Mouse (Mus musculus) cerebral cortex, adult 2 months (tissue): ENCODE results near the gene Smyd3.

Source experiments
- WGBS: fragments of 180-500 bp; shearing (Covaris S2); methylation state at CpG from one replicate; pipeline ENCODE4 v1.1.7; 2018; 5-methylcytosine and 5-hydroxymethylcytosine counted together

Smyd3 gene

GRCm38 (mm10) chr1:179384296-179384695, 133.5 kb downstream of the Smyd3 start:
- WGBS: 69% methylated on average over 2 of the region's 2 CpGs

- WGBS: 53% methylated on average over 4 of the region's 4 CpGs
Observed at GRCm38 (mm10) chr1:179378102-179378501, 139.7 kb downstream of the Smyd3 start.

GRCm38 (mm10) chr1:179374987-179375386, 142.9 kb downstream of the Smyd3 start:
- WGBS: 88% methylated on average over 4 of the region's 4 CpGs

GRCm38 (mm10) chr1:179373911-179374310, 143.9 kb downstream of the Smyd3 start:
- WGBS: 66% methylated on average over 11 of the region's 11 CpGs

- 56% methylated on average over 3 of the region's 3 CpGs for WGBS
Observed at GRCm38 (mm10) chr1:179371191-179371590, 146.7 kb downstream of the Smyd3 start.

- WGBS: 98% methylated on average over 3 of the region's 3 CpGs
Observed at GRCm38 (mm10) chr1:179368426-179369010, 149.3 kb downstream of the Smyd3 start.

- WGBS: 74% methylated on average over 8 of the region's 8 CpGs
Observed at GRCm38 (mm10) chr1:179361481-179362466, 156.1 kb downstream of the Smyd3 start.

GRCm38 (mm10) chr1:179357111-179357510, 160.7 kb downstream of the Smyd3 start:
- WGBS: 94% methylated on average over 2 of the region's 2 CpGs

GRCm38 (mm10) chr1:179354250-179354649, 163.6 kb downstream of the Smyd3 start:
- WGBS: 84% methylated on average over 6 of the region's 6 CpGs

- 62% methylated on average over 2 of the region's 2 CpGs for WGBS
Observed at GRCm38 (mm10) chr1:179345318-179345925, 172.4 kb downstream of the Smyd3 start.

- 95% methylated on average over 17 of the region's 17 CpGs for WGBS
Observed at GRCm38 (mm10) chr1:179343426-179343825, 174.4 kb downstream of the Smyd3 start.

GRCm38 (mm10) chr1:179341589-179341988, 176.3 kb downstream of the Smyd3 start:
- WGBS: 90% methylated on average over 1 of the region's 1 CpGs

GRCm38 (mm10) chr1:179339066-179339465, 178.8 kb downstream of the Smyd3 start:
- WGBS: 83% methylated on average over 3 of the region's 3 CpGs

GRCm38 (mm10) chr1:179337529-179337928, 180.3 kb downstream of the Smyd3 start:
- 87% methylated on average over 5 of the region's 5 CpGs for WGBS

GRCm38 (mm10) chr1:179326965-179327308, 190.9 kb downstream of the Smyd3 start:
- WGBS: 68% methylated on average over 3 of the region's 3 CpGs

GRCm38 (mm10) chr1:179326262-179326964, 191.4 kb downstream of the Smyd3 start:
- 72% methylated on average over 9 of the region's 9 CpGs for WGBS

- WGBS: 95% methylated on average over 6 of the region's 6 CpGs
Observed at GRCm38 (mm10) chr1:179324271-179324670, 193.6 kb downstream of the Smyd3 start.

- WGBS: 75% methylated on average over 5 of the region's 5 CpGs
Observed at GRCm38 (mm10) chr1:179313618-179314017, 204.2 kb downstream of the Smyd3 start.

GRCm38 (mm10) chr1:179309487-179309886, 208.4 kb downstream of the Smyd3 start:
- 86% methylated on average over 5 of the region's 5 CpGs for WGBS

- WGBS: 87% methylated on average over 13 of the region's 13 CpGs
Observed at GRCm38 (mm10) chr1:179302446-179303230, 215.2 kb downstream of the Smyd3 start.

- 79% methylated on average over 6 of the region's 6 CpGs for WGBS
Observed at GRCm38 (mm10) chr1:179295626-179296025, 222.2 kb downstream of the Smyd3 start.
